23 mouse cellular contexts compared by ENCODE assay signal in genomic region chr13:94075181-94075580, GRCm38 (mm10).
"Had no signal": no experiment of that assay in that cellular context is flagged by ENCODE, and none has a peak within 500 bp of the region (broad histone marks: within the 10 kb centered on the region; RNA-seq: fewer than 3 reads in every experiment).

No protein-coding gene starts in this region.

- H3K27me3 ChIP-seq: heart, embryonic 13.5 days; heart, embryonic 15.5 days had no signal

- ATAC-seq: forebrain, postnatal 0 days; hindbrain, postnatal 0 days; intestine, embryonic 16.5 days; liver, embryonic 12.5 days had no signal

- DNase-seq: forebrain, postnatal 0 days; gastrocnemius, postnatal 14 days; gastrocnemius, postnatal 36 days; heart, adult 18-20 months; heart, postnatal 14 days; heart, postnatal 36 days; kidney, adult 11 months; kidney, adult 8-10 months; kidney, postnatal 10 days; layer of hippocampus, adult 9-11 months; layer of hippocampus, postnatal 36 days; left cerebral cortex, postnatal 4 days had no signal

- H3K4me2 ChIP-seq: heart, embryonic 11.5 days; heart, embryonic 13.5 days; heart, embryonic 15.5 days; hindbrain, embryonic 13.5 days; hindbrain, embryonic 15.5 days; limb, embryonic 13.5 days; limb, embryonic 15.5 days; liver, embryonic 12.5 days had no signal

- H3K9ac ChIP-seq: forebrain, postnatal 0 days; heart, embryonic 13.5 days; heart, embryonic 15.5 days; hindbrain, embryonic 13.5 days; hindbrain, embryonic 15.5 days; limb, embryonic 13.5 days; limb, embryonic 15.5 days; liver, embryonic 12.5 days; liver, embryonic 14.5 days had no signal

- H3K36me3 ChIP-seq: hindbrain, embryonic 13.5 days; hindbrain, embryonic 15.5 days; liver, embryonic 12.5 days had no signal

- H3K4me1 ChIP-seq: liver, embryonic 12.5 days had no signal

- H3K4me3 ChIP-seq: heart, embryonic 13.5 days; heart, embryonic 15.5 days; hindbrain, embryonic 13.5 days; hindbrain, embryonic 15.5 days; limb, embryonic 13.5 days; limb, embryonic 15.5 days; liver, embryonic 12.5 days had no signal

- H3K27ac ChIP-seq: heart, embryonic 13.5 days; heart, embryonic 15.5 days; hindbrain, embryonic 13.5 days; hindbrain, embryonic 15.5 days; hindbrain, postnatal 0 days; limb, embryonic 13.5 days; limb, embryonic 15.5 days; liver, embryonic 12.5 days; liver, embryonic 14.5 days had no signal

- H3K9me3 ChIP-seq: heart, embryonic 13.5 days; heart, embryonic 15.5 days; hindbrain, embryonic 13.5 days; hindbrain, embryonic 15.5 days; limb, embryonic 13.5 days; limb, embryonic 15.5 days; liver, embryonic 12.5 days had no signal
